In the genomic region with DNA sequence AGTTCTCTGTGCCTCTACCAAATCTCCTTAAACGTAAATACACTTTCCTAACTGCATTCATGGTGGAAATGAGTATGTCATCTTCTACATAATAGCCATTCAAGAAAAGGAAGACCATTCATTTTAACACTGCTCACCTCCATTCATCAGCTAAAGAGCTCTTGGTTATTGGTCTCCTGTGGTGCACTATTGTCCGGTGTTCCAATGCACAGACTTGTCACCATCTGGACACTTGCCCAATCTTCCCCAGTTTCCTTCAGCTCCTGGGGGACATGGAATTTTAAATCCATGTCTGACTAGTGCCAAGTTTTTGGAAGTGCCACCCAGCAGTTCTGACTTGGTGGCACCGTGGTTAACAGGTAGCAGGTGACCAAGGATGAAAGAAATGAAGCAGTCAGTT, we compare ENCODE assay signal across 25 mouse cellular contexts. TPM values are rescaled to one million over a fixed set of nuclear protein-coding genes. Genes with fewer than 3 reads are reported as not detected.
"Had no signal": no experiment of that assay in that cellular context is flagged by ENCODE, and none has a peak within 500 bp of the region (broad histone marks: within the 10 kb centered on the region; RNA-seq: fewer than 3 reads in every experiment).

No protein-coding gene starts in this region.

- DNase-seq: gastrocnemius, adult 2 months; gastrocnemius, postnatal 10 days; gastrocnemius, postnatal 25 days; heart, adult 18-20 months; heart, postnatal 10 days; heart, postnatal 4 days; kidney, adult 18-20 months; kidney, adult 8-10 months; kidney, postnatal 14 days; kidney, postnatal 36 days; layer of hippocampus, adult 9-11 months; layer of hippocampus, postnatal 36 days; left cerebral cortex, postnatal 4 days had no signal

- H3K4me1 ChIP-seq: heart, embryonic 10.5 days; hindbrain, embryonic 10.5 days; hindbrain, embryonic 12.5 days; intestine, embryonic 15.5 days; limb, embryonic 13.5 days; limb, embryonic 15.5 days; liver, embryonic 12.5 days had no signal

- H3K27ac ChIP-seq: heart, embryonic 10.5 days; hindbrain, embryonic 10.5 days; hindbrain, embryonic 12.5 days; intestine, embryonic 15.5 days; limb, embryonic 13.5 days; limb, embryonic 15.5 days; liver, embryonic 12.5 days; liver, embryonic 14.5 days had no signal

- H3K27me3 ChIP-seq: heart, embryonic 12.5 days; hindbrain, embryonic 12.5 days; intestine, embryonic 15.5 days; limb, embryonic 13.5 days; limb, embryonic 15.5 days; liver, embryonic 12.5 days had no signal

- H3K9me3 ChIP-seq: heart, embryonic 10.5 days; heart, embryonic 12.5 days; hindbrain, embryonic 10.5 days; hindbrain, embryonic 12.5 days; intestine, embryonic 15.5 days; limb, embryonic 13.5 days; limb, embryonic 15.5 days; liver, embryonic 12.5 days had no signal

- H3K4me2 ChIP-seq: heart, embryonic 12.5 days; hindbrain, embryonic 12.5 days; hindbrain, embryonic 14.5 days; intestine, embryonic 15.5 days; limb, embryonic 13.5 days; limb, embryonic 15.5 days; liver, embryonic 12.5 days had no signal

- H3K4me3 ChIP-seq: heart, embryonic 10.5 days; heart, embryonic 12.5 days; hindbrain, embryonic 10.5 days; hindbrain, embryonic 12.5 days; intestine, embryonic 15.5 days; limb, embryonic 13.5 days; limb, embryonic 15.5 days; liver, embryonic 12.5 days had no signal

- H3K36me3 ChIP-seq: heart, embryonic 10.5 days; heart, embryonic 12.5 days; hindbrain, embryonic 10.5 days; hindbrain, embryonic 12.5 days; intestine, embryonic 15.5 days; limb, embryonic 13.5 days; limb, embryonic 15.5 days; liver, embryonic 12.5 days had no signal

- H3K9ac ChIP-seq: heart, embryonic 12.5 days; hindbrain, embryonic 12.5 days; hindbrain, embryonic 14.5 days; intestine, embryonic 15.5 days; limb, embryonic 13.5 days; limb, embryonic 15.5 days; liver, embryonic 12.5 days; liver, embryonic 14.5 days had no signal

- ATAC-seq: inflammation-experienced regulatory T-cells, adult 6 months; intestine, embryonic 15.5 days; intestine, postnatal 0 days; liver, embryonic 12.5 days had no signal

RNA-seq across cellular contexts. Expression of gene Stxbp6, which starts 54.5 kb away (rescaled TPM):
- polyA plus RNA-seq: inflammation-experienced regulatory T-cells, adult 6 months had no signal
